Mouse (Mus musculus) kidney, embryonic 15.5 days (tissue): Measurements from ENCODE around the gene Anks1b. TPM values are rescaled to one million over a fixed set of nuclear protein-coding genes. Genes with fewer than 3 reads are reported as not detected.
A peak's percentile ranks its signal among the peaks of the same experiment; 100 is the strongest.
"Not testable (repeated sequence)": the region's sequence is repeated elsewhere in the genome, so short reads cannot be mapped to it uniquely, and the experiment has no call there.

ENCODE experiments used
- ATAC-seq: fragments of 200-750 bp; cut with Nextera tagmentation; replicated peaks from 2 replicates; pipeline ENCODE4 v1.8.0; 2017; ENCODE audit warnings: moderate TSS enrichment; ENCODE audit not compliant: low FRiP score
- H3K27ac ChIP-seq: fragments of 300-500 bp; sonication (generic); 2 replicates; pipeline ENCODE4 v1.5.1; 2015; ENCODE audit warnings: mild to moderate bottlenecking, inconsistent platforms
- H3K27me3 ChIP-seq: fragments of 300-500 bp; sonication (generic); 2 replicates; pipeline ENCODE4 v1.6.1; 2015; ENCODE audit warnings: inconsistent platforms
- H3K36me3 ChIP-seq: fragments of 300-500 bp; sonication (generic); 2 replicates; pipeline ENCODE4 v1.6.1; 2015; ENCODE audit warnings: inconsistent platforms
- H3K4me1 ChIP-seq: fragments of 300-500 bp; sonication (generic); 2 replicates; pipeline ENCODE4 v1.6.1; 2015; ENCODE audit warnings: inconsistent platforms
- H3K4me2 ChIP-seq: fragments of 300-500 bp; sonication (generic); 2 replicates; pipeline ENCODE4 v1.6.1; 2015; ENCODE audit warnings: moderate library complexity, mild to moderate bottlenecking, inconsistent platforms
- H3K4me3 ChIP-seq: fragments of 300-500 bp; sonication (generic); replicated peaks from 2 replicates; pipeline ENCODE4 v1.5.1; 2015; ENCODE audit warnings: mild to moderate bottlenecking, inconsistent platforms
- H3K9ac ChIP-seq: fragments of 300-500 bp; sonication (generic); 2 replicates; pipeline ENCODE4 v1.6.1; 2015; ENCODE audit warnings: mild to moderate bottlenecking, inconsistent platforms
- H3K9me3 ChIP-seq: fragments of 300-500 bp; sonication (generic); replicated peaks from 2 replicates; pipeline ENCODE4 v1.6.1; 2016; ENCODE audit warnings: inconsistent platforms
- WGBS: fragments of 180-500 bp; shearing (Covaris S2); methylation state at CpG from one replicate; pipeline ENCODE4 v1.1.7; 2015; ENCODE audit warnings: mixed read lengths; 5-methylcytosine and 5-hydroxymethylcytosine counted together
- polyA plus RNA-seq: library from polyadenylated mRNA; unstranded; fragments of >200 nt; fragmentation: Nextera tagmentation; extraction: Ambion mirVana; gene quantifications from 2 replicates; pipeline ENCODE4 v1.2.1, GENCODE M21; 2015

Gene Anks1b
- polyA plus RNA-seq, 1 experiment from 2014 or later = 4.1 TPM

DNA sequence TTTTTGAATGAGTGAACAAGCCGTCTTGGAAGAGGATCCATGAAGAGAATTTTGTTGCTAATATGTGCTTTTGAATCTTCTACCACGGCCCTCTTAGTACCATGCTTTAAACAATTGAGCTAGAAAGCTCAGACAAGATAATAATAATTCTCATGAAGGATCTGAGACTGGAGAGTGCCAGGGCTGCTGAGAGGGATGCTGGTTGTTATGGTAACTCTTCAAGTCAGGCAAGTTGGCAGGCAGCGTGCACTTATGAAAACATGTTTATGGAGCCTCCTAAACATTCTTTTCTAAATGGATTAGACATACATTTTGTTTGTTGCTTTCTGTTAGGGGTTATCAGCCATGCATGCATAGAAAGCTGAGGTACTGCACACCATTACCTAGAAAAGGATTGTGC, 734.3 kb downstream of the Anks1b start:
- no peak for ATAC-seq
- H3K36me3 ChIP-seq = no peaks in the 10 kb centered on the region
- H3K4me3 ChIP-seq = no peak overlapping the region
- H3K9me3 ChIP-seq = no peaks in the 10 kb centered on the region
- no peaks in the 10 kb centered on the region for H3K27me3 ChIP-seq
- H3K9ac ChIP-seq = no peak overlapping the region
- 80% methylated on average over 3 of the region's 3 CpGs for WGBS
- H3K27ac ChIP-seq = no peak overlapping the region
- H3K4me1 ChIP-seq = no peaks in the 10 kb centered on the region
- H3K4me2 ChIP-seq = no peak overlapping the region

DNA sequence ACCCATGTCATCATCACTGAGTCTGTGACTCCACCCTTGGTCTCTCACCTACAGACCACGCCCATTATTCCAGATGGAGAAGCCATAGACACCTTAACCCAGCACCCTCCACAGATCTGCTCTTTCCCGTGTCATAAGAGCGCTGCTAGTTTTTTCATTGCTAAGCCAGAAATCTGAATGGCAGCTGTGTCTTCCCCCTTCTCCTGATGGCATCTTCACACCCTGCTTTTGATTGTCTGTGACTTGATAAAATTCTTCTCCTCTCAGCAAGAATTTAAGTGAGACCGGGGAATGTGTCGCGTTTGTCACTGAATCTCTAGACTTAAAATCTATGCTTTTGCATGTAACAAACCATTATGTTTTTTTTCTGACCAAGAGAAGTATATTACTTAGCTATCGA, 736.1 kb downstream of the Anks1b start:
- WGBS = 90% methylated on average over 7 of the region's 7 CpGs
- Histone ChIP-seq H3K4me3 (no peak overlapping the region), H3K36me3 (no peaks in the 10 kb centered on the region), H3K27me3 (no peaks in the 10 kb centered on the region), H3K4me2 (no peak overlapping the region), H3K27ac (no peak overlapping the region), H3K9me3 (no peaks in the 10 kb centered on the region), H3K9ac (no peak overlapping the region), H3K4me1 (no peaks in the 10 kb centered on the region)
- ATAC-seq = no peak

DNA sequence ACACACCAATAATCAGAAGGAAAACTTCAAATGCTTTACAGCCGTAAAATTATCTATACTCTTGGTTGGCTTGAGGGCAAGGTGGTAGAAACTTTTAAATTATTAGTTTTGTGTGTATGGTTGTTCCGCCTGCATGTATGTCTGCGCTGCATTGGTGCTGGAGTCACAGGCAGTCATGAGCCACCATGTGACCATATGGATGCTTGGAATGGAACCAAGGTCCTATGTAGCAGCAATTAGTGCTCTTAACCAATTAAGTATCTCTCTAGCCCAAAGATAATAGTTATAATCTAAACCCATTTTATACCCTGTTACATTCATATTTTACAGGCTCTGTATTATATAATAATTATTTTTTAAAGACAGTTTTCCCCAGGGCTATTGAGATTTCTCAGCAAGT, 739.7 kb downstream of the Anks1b start:
- no peak overlapping the region for H3K4me3 ChIP-seq
- no peak for ATAC-seq
- 91% methylated on average over 3 of the region's 3 CpGs for WGBS
- H3K9ac ChIP-seq = no peak overlapping the region
- H3K9me3 ChIP-seq = no peaks in the 10 kb centered on the region
- no peak overlapping the region for H3K27ac ChIP-seq
- H3K4me2 ChIP-seq = no peak overlapping the region
- no peaks in the 10 kb centered on the region for H3K4me1 ChIP-seq
- H3K27me3 ChIP-seq = no peaks in the 10 kb centered on the region
- H3K36me3 ChIP-seq = no peaks in the 10 kb centered on the region

DNA sequence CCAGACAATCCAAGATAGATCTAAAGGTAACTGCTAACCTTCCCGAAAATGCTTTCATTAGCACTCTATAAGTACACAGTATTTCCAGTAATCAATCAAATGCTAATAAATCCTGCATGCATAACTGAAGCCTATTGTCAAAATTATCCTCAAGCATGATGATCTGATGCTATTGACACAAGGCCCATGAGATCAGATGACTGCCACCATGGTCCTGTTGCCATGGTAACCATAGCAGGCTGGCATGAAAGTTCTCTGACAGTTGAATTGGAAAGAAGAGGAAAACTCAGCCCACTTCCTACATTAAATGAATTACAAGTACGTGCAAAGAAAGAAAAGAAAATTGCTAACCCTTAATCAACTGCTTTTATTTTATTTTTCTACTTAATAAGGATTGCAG, 741.9 kb downstream of the Anks1b start:
- no peaks in the 10 kb centered on the region for H3K9me3 ChIP-seq
- no peak overlapping the region for H3K27ac ChIP-seq
- H3K4me1 ChIP-seq = no peaks in the 10 kb centered on the region
- ATAC-seq = no peak
- no peaks in the 10 kb centered on the region for H3K36me3 ChIP-seq
- 76% methylated on average over 2 of the region's 2 CpGs for WGBS
- no peak overlapping the region for H3K4me2 ChIP-seq
- no peak overlapping the region for H3K9ac ChIP-seq
- H3K4me3 ChIP-seq = no peak overlapping the region
- no peaks in the 10 kb centered on the region for H3K27me3 ChIP-seq

DNA sequence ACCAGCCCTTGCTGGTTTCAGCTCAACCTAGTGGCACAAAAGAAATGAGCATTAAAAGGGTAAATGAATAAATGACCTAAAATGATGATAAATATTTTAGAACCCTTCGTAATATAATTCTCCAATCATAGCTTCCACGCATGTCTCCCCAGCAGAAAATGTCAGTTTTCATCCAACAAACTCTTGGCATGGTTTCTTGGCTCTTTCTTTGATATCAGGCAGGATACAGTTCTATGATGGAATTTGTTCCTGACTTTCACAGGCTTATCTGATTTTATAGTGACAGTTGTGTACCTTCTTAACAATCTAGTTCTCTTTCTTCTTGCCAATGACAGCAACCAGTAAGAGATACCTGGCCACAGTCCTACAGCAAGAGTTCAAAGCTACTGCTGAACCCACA, 743.3 kb downstream of the Anks1b start:
- ATAC-seq = no peak
- no peak overlapping the region for H3K4me2 ChIP-seq
- H3K9ac ChIP-seq = no peak overlapping the region
- H3K4me1 ChIP-seq = no peaks in the 10 kb centered on the region
- no peaks in the 10 kb centered on the region for H3K9me3 ChIP-seq
- no peak overlapping the region for H3K27ac ChIP-seq
- 83% methylated on average over 2 of the region's 2 CpGs for WGBS
- H3K4me3 ChIP-seq = no peak overlapping the region
- H3K27me3 ChIP-seq = no peaks in the 10 kb centered on the region
- no peaks in the 10 kb centered on the region for H3K36me3 ChIP-seq

DNA sequence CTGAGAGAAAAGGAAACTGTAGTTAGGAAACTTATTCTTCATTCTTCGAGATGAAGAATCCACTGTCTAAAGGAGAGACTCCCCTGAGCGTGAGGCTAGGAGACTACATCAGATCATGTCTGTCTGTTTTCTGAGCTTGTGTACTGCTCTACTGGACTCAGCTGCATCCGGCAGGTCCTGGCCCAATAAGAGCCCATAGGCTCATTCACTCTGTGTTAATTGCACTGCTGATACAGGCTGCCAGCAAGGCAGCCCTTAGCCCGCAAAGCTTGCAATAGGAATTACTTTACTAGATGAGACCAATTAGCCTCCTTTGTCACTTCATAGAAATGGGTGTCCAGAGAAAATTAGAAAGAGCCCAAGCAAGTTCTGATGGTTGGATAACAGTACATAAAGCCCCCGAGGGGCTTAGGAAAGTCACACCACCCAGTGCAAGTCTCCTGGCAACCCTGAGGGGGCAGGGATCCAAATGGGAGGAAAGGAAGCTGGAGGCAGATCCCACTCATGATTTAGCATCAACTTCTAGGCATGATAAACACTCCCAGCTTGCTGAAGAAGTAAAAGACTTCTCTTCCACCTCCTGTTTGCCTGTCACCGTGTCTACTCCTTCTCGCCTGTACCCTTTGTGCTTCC, 744.5 kb downstream of the Anks1b start:
- H3K27me3 ChIP-seq = no peaks in the 10 kb centered on the region
- no peaks in the 10 kb centered on the region for H3K4me1 ChIP-seq
- no peak overlapping the region for H3K4me2 ChIP-seq
- H3K9me3 ChIP-seq = no peaks in the 10 kb centered on the region
- no peak overlapping the region for H3K4me3 ChIP-seq
- H3K27ac ChIP-seq = no peak overlapping the region
- no peaks in the 10 kb centered on the region for H3K36me3 ChIP-seq
- WGBS = 63% methylated on average over 7 of the region's 7 CpGs
- ATAC-seq = no peak
- no peak overlapping the region for H3K9ac ChIP-seq

DNA sequence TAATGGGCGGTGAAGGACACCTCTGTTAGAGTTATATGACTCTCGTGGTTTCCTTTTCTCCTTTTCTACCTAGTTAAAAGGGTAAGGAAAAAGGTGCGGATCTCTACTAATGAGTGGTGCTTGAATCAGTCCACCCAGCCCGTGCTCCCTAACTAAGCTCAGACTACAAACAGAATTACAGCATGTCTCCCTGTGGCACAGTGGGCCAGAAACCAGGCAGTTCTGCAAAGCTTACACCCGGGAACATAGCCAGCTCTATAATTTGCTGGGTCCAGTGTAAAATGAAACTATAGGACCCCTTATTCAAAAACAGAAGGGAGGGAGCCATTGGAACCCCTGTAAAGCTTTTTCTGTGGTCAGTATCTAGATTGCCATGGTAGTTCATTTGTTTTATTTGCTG, 754.2 kb downstream of the Anks1b start:
- H3K4me1 ChIP-seq = no peaks in the 10 kb centered on the region
- H3K9me3 ChIP-seq = no peaks in the 10 kb centered on the region
- H3K4me2 ChIP-seq = no peak overlapping the region
- ATAC-seq = no peak
- H3K36me3 ChIP-seq = no peaks in the 10 kb centered on the region
- no peak overlapping the region for H3K27ac ChIP-seq
- H3K4me3 ChIP-seq = no peak overlapping the region
- H3K27me3 ChIP-seq = no peaks in the 10 kb centered on the region
- WGBS = 84% methylated on average over 5 of the region's 5 CpGs
- no peak overlapping the region for H3K9ac ChIP-seq

DNA sequence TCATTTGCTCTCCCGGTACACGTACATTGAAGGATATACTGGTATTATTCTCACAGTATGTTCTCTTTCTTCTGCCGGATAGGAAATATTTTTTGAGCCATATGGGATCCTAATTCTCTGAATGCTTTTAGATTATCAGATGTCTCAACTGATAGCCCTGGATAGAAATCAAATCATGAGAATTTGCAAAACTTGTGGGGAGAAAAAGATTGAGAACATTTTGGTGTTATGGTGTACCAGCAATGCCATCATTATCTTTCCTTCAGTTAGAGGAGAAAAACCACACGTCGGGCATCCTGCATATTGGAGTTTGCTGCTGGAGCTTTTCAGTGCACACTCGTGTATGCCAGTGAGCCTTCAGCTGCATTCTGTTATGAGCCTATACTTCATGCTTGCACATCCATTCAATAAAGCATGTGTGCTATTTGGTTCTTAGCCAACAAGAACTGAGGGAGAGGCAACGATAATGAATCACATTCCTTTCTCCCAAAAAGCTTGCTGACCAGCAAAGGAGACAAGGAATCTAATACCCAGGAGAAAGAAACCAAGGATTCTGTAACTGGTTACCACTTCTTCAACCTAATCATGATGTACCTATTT, 756.9 kb downstream of the Anks1b start:
- Histone ChIP-seq H3K36me3 (no peaks in the 10 kb centered on the region), H3K27me3 (no peaks in the 10 kb centered on the region), H3K4me2 (no peak overlapping the region), H3K9ac (no peak overlapping the region), H3K27ac (no peak overlapping the region), H3K4me3 (no peak overlapping the region), H3K4me1 (no peaks in the 10 kb centered on the region), H3K9me3 (peaks cover 5% of the 10 kb centered on the region; the same call in 1 of the 2 replicates)
- WGBS = 78% methylated on average over 7 of the region's 7 CpGs
- no peak for ATAC-seq

DNA sequence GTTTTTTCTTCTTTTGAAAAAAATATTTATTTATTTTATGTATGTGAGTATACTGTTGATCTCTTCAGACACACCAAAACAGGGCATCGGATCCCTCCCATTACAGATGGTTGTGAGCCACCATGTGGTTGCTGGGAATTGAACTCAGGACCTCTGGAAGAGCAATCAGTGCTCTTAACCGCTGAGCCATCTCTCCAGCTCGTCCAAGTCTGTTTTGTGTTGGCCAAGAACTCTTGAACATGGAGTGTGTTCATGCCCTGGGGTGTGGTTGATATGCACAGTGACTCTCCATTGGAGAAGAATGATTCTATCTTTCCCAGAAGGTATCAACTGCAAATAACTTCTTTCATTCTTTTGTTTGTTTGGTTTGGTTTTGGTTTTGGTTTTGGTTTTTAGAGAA, 757.5 kb downstream of the Anks1b start:
- not testable (repeated sequence) for H3K27ac ChIP-seq, H3K4me1 ChIP-seq
- WGBS = 86% methylated on average over 3 of the region's 3 CpGs

DNA sequence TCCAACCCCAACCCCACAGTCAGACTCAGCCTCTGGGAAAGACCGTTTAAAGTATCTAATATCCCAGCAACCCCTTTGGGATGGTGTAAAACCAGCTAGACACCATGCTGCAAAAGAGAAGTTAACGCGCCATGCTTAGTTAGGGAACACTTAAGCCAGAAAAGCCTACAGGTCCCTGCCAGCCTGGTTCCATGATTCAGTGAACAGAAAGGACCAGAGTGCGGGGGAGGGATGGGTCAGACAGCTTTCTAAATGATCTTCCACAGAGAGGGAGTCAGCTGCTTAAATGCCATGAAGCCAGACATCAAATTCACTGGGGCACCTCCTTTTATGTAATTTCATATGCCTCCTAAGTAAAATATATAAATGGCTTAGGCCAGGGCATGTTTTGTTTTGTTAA, 764.0 kb downstream of the Anks1b start:
- peaks cover 5% of the 10 kb centered on the region; the same call in 1 of the 2 replicates for H3K4me1 ChIP-seq
- peak; percentile 70 for ATAC-seq
- no peak overlapping the region for H3K4me2 ChIP-seq
- no peak overlapping the region for H3K4me3 ChIP-seq
- no peak overlapping the region for H3K27ac ChIP-seq
- peaks cover 5% of the 10 kb centered on the region; the same call in 1 of the 2 replicates for H3K9me3 ChIP-seq
- no peaks in the 10 kb centered on the region for H3K36me3 ChIP-seq
- no peaks in the 10 kb centered on the region for H3K27me3 ChIP-seq
- H3K9ac ChIP-seq = no peak overlapping the region
- WGBS = 59% methylated on average over 4 of the region's 4 CpGs

More for the DNA sequence above, 757.5 kb downstream of the Anks1b start:
- not testable (repeated sequence) for ATAC-seq, H3K36me3 ChIP-seq, H3K9me3 ChIP-seq, H3K4me3 ChIP-seq, H3K4me2 ChIP-seq, H3K27me3 ChIP-seq, H3K9ac ChIP-seq

DNA sequence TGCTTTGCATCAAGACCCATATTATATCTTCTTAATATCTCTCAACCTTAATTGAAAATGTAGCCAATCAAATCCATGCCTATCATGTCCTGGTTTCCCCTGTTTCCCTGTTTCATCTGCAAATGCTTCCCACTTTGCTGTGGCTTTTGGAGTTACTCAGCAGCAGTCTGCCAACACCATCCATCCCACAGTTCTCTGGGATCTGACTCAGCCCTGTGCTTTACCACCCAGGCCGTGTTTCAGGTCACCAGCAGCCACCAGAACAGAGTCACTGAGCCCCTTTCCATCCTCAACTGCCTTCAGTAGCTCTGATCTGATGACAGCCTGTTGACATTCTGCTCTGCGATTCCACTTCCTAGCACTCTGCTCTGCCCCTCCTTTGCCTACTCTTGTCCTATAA, 776.4 kb downstream of the Anks1b start:
- Histone ChIP-seq H3K36me3 (no peaks in the 10 kb centered on the region), H3K4me1 (no peaks in the 10 kb centered on the region), H3K9ac (no peak overlapping the region), H3K9me3 (no peaks in the 10 kb centered on the region), H3K4me3 (no peak overlapping the region), H3K27ac (no peak overlapping the region), H3K27me3 (no peaks in the 10 kb centered on the region), H3K4me2 (no peak overlapping the region)
- 69% methylated on average over 2 of the region's 2 CpGs for WGBS
- no peak for ATAC-seq

DNA sequence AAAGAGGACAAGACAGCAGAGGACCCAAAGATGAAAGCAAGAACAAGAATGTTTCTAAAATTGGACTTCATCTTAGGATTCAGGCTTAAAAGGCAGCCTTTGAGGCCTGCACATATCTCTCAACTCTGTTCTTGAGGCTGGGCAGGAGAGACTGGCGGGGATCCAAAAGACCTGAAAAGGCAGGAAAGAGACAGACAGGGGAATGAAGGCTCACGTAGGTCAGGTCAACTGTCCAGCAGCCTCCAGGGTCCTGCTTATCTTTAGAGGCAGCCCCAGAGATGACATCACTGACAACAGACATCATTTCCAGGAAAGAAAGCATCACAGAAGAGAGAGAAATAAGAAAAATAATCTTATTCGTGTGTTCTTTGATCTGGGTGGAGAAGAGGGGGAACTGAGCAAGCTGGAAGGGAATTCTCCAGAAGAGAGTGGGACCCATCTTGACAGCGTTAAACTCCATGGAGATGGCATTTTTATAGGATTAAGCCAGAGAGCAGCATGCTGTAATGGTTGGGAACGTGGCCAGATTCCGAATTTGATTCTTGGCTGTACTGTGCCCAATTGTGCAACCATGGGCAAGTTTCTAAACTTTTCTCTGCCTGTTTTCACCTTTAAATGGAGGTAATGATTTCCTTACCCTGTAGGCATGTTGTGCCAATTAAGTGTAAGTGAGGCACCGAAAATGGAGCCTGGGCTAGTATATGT, 784.3 kb downstream of the Anks1b start:
- no peaks in the 10 kb centered on the region for H3K4me1 ChIP-seq
- H3K4me3 ChIP-seq = no peak overlapping the region
- H3K4me2 ChIP-seq = no peak overlapping the region
- whole genome bisulfite sequencing = 66% methylated on average over 7 of the region's 7 CpGs
- H3K27me3 ChIP-seq = no peaks in the 10 kb centered on the region
- H3K36me3 ChIP-seq = no peaks in the 10 kb centered on the region
- H3K9ac ChIP-seq = no peak overlapping the region
- H3K9me3 ChIP-seq = no peaks in the 10 kb centered on the region
- H3K27ac ChIP-seq = no peak overlapping the region
- ATAC-seq = no peak
